Mouse (Mus musculus) ZHBTc4 (cell line): ENCODE measurements at regions not wholly inside any gene's neighbourhood (a gene's known extent, or its start where the extent isn't known, plus 50 kb on each side); places are given as distances from the start of the nearest gene placed in this dataset.
A peak's percentile ranks its signal among the peaks of the same experiment; 100 is the strongest.

Source experiments
- DNase-seq: peaks from one replicate; pipeline ENCODE4 v3.0.0-alpha.2; 2011; ENCODE audit warnings: low read depth, low spot score

- no peak for DNase-seq
Measured at GRCm38 (mm10) chr10:119395048-119395447, 58.6 kb upstream of the Grip1 start.

- DNase-seq: no peak
Measured at GRCm38 (mm10) chr10:119387924-119388323, 65.7 kb upstream of the Grip1 start.

GRCm38 (mm10) chr10:119382257-119382656, 71.4 kb upstream of the Grip1 start:
- no peak for DNase-seq

GRCm38 (mm10) chr10:119368566-119368965, 85.1 kb upstream of the Grip1 start:
- no peak for DNase-seq

GRCm38 (mm10) chr10:119363616-119364015, 90.0 kb upstream of the Grip1 start:
- DNase-seq: peak; percentile 48

DNA sequence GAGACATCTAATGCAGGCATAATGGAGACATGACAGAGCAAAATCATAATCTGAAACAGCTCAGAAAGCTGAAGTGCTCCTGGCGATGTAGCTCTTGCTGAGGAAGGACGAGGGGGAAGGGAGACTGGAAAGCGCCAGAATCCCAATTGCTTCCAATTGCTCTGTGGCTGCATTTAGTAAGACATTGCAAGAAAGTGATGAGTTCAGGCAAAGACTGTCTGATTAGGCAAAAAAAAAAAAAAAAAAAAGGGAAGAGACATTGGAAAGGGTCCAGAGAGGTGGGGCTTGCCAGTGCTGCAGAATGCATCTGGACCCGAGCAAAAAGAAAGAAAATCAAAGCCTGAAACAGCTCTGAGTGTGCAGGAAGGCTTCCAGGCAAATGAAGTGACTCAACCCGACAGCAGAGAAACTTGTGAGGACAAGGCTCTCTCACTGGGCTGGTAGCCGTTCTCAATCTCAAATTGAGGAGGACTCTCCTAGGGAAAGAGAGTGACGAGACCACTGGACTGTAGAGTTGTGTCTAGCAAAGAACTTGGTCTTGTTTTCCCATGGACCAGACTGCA, 94.8 kb upstream of the Grip1 start:
- DNase-seq: no peak

DNA sequence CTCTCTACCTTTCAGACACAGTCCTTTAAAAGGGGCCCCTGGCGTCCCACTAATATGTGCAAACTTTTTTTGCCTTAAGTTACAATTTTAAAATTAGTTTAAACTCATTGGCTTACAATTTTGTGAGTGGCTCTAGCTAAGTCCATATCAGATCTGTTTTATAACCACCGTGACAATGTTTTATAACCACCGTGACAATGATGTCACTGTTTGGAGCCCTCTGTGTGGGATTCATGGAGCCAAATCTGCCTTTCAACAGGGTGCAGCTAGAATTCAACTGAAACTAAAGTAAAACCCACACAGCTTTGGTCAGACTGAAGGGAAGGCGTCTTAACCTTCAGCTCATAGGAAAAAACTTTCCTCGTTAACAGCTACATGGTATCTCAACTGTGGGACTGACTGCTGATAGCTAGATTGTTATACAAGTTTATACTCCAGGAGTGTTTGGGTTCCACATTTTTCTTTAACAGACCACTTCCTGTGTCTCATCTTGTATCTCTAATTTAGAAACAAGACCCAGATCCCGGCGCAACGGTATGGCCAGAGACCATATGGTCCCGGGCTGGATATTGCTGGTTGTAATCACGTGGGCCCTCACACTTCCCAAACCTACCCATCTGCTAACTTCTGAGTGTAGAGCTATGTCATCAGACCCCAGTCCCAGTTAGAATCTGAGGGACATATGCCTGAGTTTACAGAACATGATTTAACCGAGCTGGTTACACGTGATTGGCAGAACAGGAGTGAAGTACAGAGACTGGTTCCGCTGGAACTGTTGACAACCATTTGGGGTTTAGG, 102.7 kb upstream of the Cand1 start:
- no peak for DNase-seq

- DNase-seq: peak; percentile 65
Measured at GRCm38 (mm10) chr10:119340323-119340722, 100.5 kb upstream of the Cand1 start.

GRCm38 (mm10) chr10:119326912-119327311, 87.1 kb upstream of the Cand1 start:
- DNase-seq: peak; percentile 57

- DNase-seq: peak; percentile 6
Measured at GRCm38 (mm10) chr10:119319953-119320352, 80.1 kb upstream of the Cand1 start.

- DNase-seq: no peak
Measured at GRCm38 (mm10) chr10:119318416-119318815, 78.6 kb upstream of the Cand1 start.

- DNase-seq: no peak
Measured at GRCm38 (mm10) chr10:119311578-119311977, 71.7 kb upstream of the Cand1 start.

- DNase-seq: no peak
Measured at GRCm38 (mm10) chr10:119295740-119296139, 55.9 kb upstream of the Cand1 start.

- DNase-seq: peak; percentile 64
Measured at GRCm38 (mm10) chr10:119294454-119295149, 54.7 kb upstream of the Cand1 start.

GRCm38 (mm10) chr10:119293372-119293771, 53.5 kb upstream of the Cand1 start:
- DNase-seq: no peak
